Mouse (Mus musculus): ENCODE results near the gene Nos1. TPM values are rescaled to one million over a fixed set of nuclear protein-coding genes. Genes with fewer than 3 reads are reported as not detected.

The Nos1 gene
- total RNA-seq (2023): not detected in 2 replicates

GRCm38 (mm10) chr5:117780681-117781080 lies at the start of gene Nos1:
TSS of gene Nos1 (plus strand) at chr5:117781032.

GRCm38 (mm10) chr5:117976657-117977500 lies 196.0 kb downstream of the Nos1 start, which contains the start of gene Fbxo21:
TSS of gene Fbxo21 (plus strand) at chr5:117976730.

Other genes with a start within 250 kb of the Nos1 start
- 3.5 and 5.9 TPM in 2 replicates for gene Fbxo21, start 195.7 kb downstream of the Nos1 start, total RNA-seq (2023)
- gene Tesc, start 246.7 kb downstream of the Nos1 start, total RNA-seq (2023): 11.7 and 20.1 TPM in 2 replicates

All from neutrophil, adult 65 days (primary cell).